Mouse (Mus musculus): ENCODE results near the gene Col6a2.

The Col6a2 gene

GRCm38 (mm10) chr10:76636026-76636425 is 12.6 kb upstream of the Col6a2 start:
- DNase-seq (ENCODE audit: low spot score): no peak

GRCm38 (mm10) chr10:76634584-76634983 is 11.2 kb upstream of the Col6a2 start:
- no peak for DNase-seq (ENCODE audit: low spot score)

GRCm38 (mm10) chr10:76634094-76634571 is 10.7 kb upstream of the Col6a2 start:
- no peak for DNase-seq (ENCODE audit: low spot score)

- DNase-seq (ENCODE audit: low spot score): no peak
Measured at GRCm38 (mm10) chr10:76632630-76633029, 9.2 kb upstream of the Col6a2 start.

GRCm38 (mm10) chr10:76630657-76631056 is 7.2 kb upstream of the Col6a2 start:
- no peak for DNase-seq (ENCODE audit: low spot score)

GRCm38 (mm10) chr10:76627714-76628113 is 4.3 kb upstream of the Col6a2 start:
- DNase-seq (ENCODE audit: low spot score): no peak

GRCm38 (mm10) chr10:76624903-76625302 is 1.5 kb upstream of the Col6a2 start:
- no peak for DNase-seq (ENCODE audit: low spot score)

- DNase-seq (ENCODE audit: low spot score): no peak
Measured at GRCm38 (mm10) chr10:76623734-76624133, 304 bp upstream of the Col6a2 start.

GRCm38 (mm10) chr10:76622411-76622810 is 1.0 kb downstream of the Col6a2 start:
- no peak for DNase-seq (ENCODE audit: low spot score)

- no peak for DNase-seq (ENCODE audit: low spot score)
Measured at GRCm38 (mm10) chr10:76612473-76612872, 11.0 kb downstream of the Col6a2 start.

GRCm38 (mm10) chr10:76602690-76603089 is 20.7 kb downstream of the Col6a2 start:
- no peak for DNase-seq (ENCODE audit: low spot score)

GRCm38 (mm10) chr10:76596338-76596737 is 27.1 kb downstream of the Col6a2 start:
- DNase-seq (ENCODE audit: low spot score): no peak

GRCm38 (mm10) chr10:76590197-76590596 is 33.2 kb downstream of the Col6a2 start:
- no peak for DNase-seq (ENCODE audit: low spot score)

- no peak for DNase-seq (ENCODE audit: low spot score)
Measured at GRCm38 (mm10) chr10:76586190-76586589, 37.2 kb downstream of the Col6a2 start.

- DNase-seq (ENCODE audit: low spot score): no peak
Measured at GRCm38 (mm10) chr10:76584138-76584537, 39.3 kb downstream of the Col6a2 start.

- DNase-seq (ENCODE audit: low spot score): no peak
Measured at GRCm38 (mm10) chr10:76576920-76577319, 46.5 kb downstream of the Col6a2 start.

GRCm38 (mm10) chr10:76575374-76575773 is 48.1 kb downstream of the Col6a2 start, which contains the start of gene Ftcd:
Gene Ftcd (plus strand): TSS chr10:76575648.
- no peak for DNase-seq (ENCODE audit: low spot score)

GRCm38 (mm10) chr10:76572151-76572550 is 51.3 kb downstream of the Col6a2 start:
- DNase-seq (ENCODE audit: low spot score): no peak

- no peak for DNase-seq (ENCODE audit: low spot score)
Measured at GRCm38 (mm10) chr10:76571070-76571469, 52.4 kb downstream of the Col6a2 start.

GRCm38 (mm10) chr10:76569996-76570685 is 53.3 kb downstream of the Col6a2 start:
- DNase-seq (ENCODE audit: low spot score): no peak

GRCm38 (mm10) chr10:76561972-76562371 is 61.5 kb downstream of the Col6a2 start, which contains the start of gene Spatc1l:
Gene Spatc1l (plus strand): TSS chr10:76562272.
- no peak for DNase-seq (ENCODE audit: low spot score)

- DNase-seq (ENCODE audit: low spot score): no peak
Measured at GRCm38 (mm10) chr10:76554061-76554460, 69.4 kb downstream of the Col6a2 start.

GRCm38 (mm10) chr10:76551556-76551955 is 71.9 kb downstream of the Col6a2 start:
- DNase-seq (ENCODE audit: low spot score): no peak

GRCm38 (mm10) chr10:76550458-76550857 is 73.0 kb downstream of the Col6a2 start:
- DNase-seq (ENCODE audit: low spot score): no peak
